Mouse (Mus musculus) ovary, postnatal 14 days (tissue): ENCODE measurements around the gene Rabep1.
A peak's percentile ranks its signal among the peaks of the same experiment; 100 is the strongest.

Experiments used
- DNase-seq: peaks from one replicate; pipeline ENCODE4 v3.0.0; 2022; ENCODE audit warnings: low spot score

Rabep1 gene

GRCm38 (mm10) chr11:70844559-70845456 is at the start of gene Rabep1:
TSS of gene Rabep1 (plus strand) at chr11:70844778.
- peak; percentile 94 for DNase-seq

- no peak for DNase-seq
These were observed 42.2 kb upstream of the Rabep1 start for GRCm38 (mm10) chr11:70802208-70802864.

GRCm38 (mm10) chr11:70802865-70803261 is 41.7 kb upstream of the Rabep1 start:
- DNase-seq = no peak

- no peak for DNase-seq
These were observed 40.8 kb upstream of the Rabep1 start for GRCm38 (mm10) chr11:70803711-70804200.

GRCm38 (mm10) chr11:70804395-70804794 is 40.2 kb upstream of the Rabep1 start:
- DNase-seq = no peak

- DNase-seq = no peak
These were observed 38.9 kb upstream of the Rabep1 start for GRCm38 (mm10) chr11:70805641-70806175.

GRCm38 (mm10) chr11:70806697-70807096 is 37.9 kb upstream of the Rabep1 start:
- DNase-seq = no peak

GRCm38 (mm10) chr11:70807630-70808029 is 36.9 kb upstream of the Rabep1 start:
- no peak for DNase-seq

GRCm38 (mm10) chr11:70808101-70808500 is 36.5 kb upstream of the Rabep1 start:
- no peak for DNase-seq

- DNase-seq = no peak
These were observed 35.6 kb upstream of the Rabep1 start for GRCm38 (mm10) chr11:70809011-70809410.

GRCm38 (mm10) chr11:70811041-70811440 is 33.5 kb upstream of the Rabep1 start:
- DNase-seq = no peak

GRCm38 (mm10) chr11:70811471-70812240 is 32.9 kb upstream of the Rabep1 start:
- no peak for DNase-seq

- no peak for DNase-seq
These were observed 32.2 kb upstream of the Rabep1 start, which contains the start of gene Scimp for GRCm38 (mm10) chr11:70812365-70812764. TSS of gene Scimp (minus strand) at chr11:70812586.

GRCm38 (mm10) chr11:70815071-70815470 is 29.5 kb upstream of the Rabep1 start:
- DNase-seq = no peak

GRCm38 (mm10) chr11:70815498-70816078 is 29.0 kb upstream of the Rabep1 start:
- peak; percentile 61 for DNase-seq

- no peak for DNase-seq
These were observed 27.8 kb upstream of the Rabep1 start for GRCm38 (mm10) chr11:70816770-70817169.

- DNase-seq = no peak
These were observed 24.5 kb upstream of the Rabep1 start for GRCm38 (mm10) chr11:70820120-70820519.

GRCm38 (mm10) chr11:70821728-70822591 is 22.6 kb upstream of the Rabep1 start:
- DNase-seq = peak; percentile 22

GRCm38 (mm10) chr11:70826207-70826606 is 18.4 kb upstream of the Rabep1 start:
- no peak for DNase-seq

GRCm38 (mm10) chr11:70828975-70829615 is 15.5 kb upstream of the Rabep1 start:
- no peak for DNase-seq
